Mouse (Mus musculus): ENCODE measurements around the gene Cryab.

DNA sequence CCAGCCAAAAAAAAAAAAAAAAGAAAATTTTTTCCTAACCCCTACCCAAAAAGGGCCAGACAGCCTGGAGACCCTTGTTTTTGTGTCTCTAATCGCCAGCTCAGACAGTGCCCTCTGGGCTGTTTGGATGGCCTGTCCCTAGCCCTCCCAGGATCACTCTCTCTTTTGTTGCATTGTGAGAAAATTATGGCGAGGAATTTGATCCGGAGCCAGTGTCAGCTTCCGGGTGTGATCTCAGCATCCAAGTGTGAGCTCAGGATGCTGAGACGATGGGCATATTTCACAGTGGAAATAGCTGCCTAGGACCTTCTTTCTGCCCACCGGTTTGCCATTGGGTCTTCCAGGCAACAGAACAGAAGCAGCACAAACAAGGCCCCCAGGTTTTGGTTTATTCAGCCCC lies 419 bp upstream of the Cryab start:
- TF ChIP-seq CTCF (IDR thresholded peaks at IDR 0.05; ENCODE audit: insufficient read depth, low read length) (no peak), POLR2A (IDR thresholded peaks at IDR 0.05; ENCODE audit: borderline replicate concordance, extremely low read depth, low read depth, low read length) (no peak)
